Mouse (Mus musculus): ENCODE measurements at regions not wholly inside any gene's neighbourhood (a gene's known extent, or its start where the extent isn't known, plus 50 kb on each side); places are given as distances from the start of the nearest gene placed in this dataset.

DNA sequence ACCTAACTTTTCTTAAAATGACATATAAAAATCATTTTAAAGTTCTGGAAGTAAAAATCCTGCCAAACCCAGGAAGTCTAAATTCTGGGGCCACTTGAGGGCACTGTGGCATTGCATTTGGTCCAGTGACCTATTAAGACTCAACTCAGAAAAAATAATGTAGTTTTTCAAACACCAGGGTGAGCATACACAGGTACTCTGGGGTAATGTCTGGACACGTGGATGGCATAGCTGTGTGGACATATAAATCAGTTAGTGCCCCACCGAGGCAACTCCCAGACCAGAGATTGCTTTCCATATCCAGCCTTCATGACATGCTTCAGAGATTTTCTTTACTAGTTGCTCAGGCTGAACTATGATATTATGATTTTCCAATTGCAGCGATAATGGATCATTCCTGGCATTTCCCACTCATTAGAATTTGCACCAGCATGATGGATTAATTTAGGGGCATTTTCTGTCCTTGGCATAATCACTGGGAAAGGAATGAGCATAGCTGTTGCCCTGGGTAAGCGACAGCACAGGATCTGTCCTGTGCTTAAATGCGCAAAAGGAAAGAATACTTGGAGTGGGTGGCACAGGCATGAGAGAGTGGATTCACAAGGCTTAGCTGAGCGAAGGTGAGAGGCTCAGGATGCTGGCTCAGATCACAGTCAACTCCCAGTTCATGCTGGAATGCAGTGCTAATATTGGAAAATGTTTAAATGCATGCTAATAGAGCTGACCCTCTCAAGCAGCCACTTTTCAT is 1526.6 kb upstream of the Cdh8 start:
- Histone ChIP-seq H3K27me3 (ENCODE audit: insufficient read depth, low read length) (no peaks in the 10 kb centered on the region), H3K4me1 (ENCODE audit: insufficient read depth) (no peaks in the 10 kb centered on the region), H3K36me3 (replicated peaks; ENCODE audit: insufficient read depth, low read length) (no peaks in the 10 kb centered on the region), H3K27ac (ENCODE audit: low read depth) (no peak overlapping the region), H3K4me3 (ENCODE audit: low read depth, low read length) (no peak overlapping the region), H3K4me2 (ENCODE audit: low read depth, low read length) (no peak overlapping the region), H3K9me3 (ENCODE audit: low read length) (no peaks in the 10 kb centered on the region), H3K9ac (replicated peaks) (no peak overlapping the region)
- ATAC-seq (no peak), DNase-seq (no peak)
- 68% methylated on average over 6 of the region's 6 CpGs for WGBS (ENCODE audit: insufficient replicate concordance)
- TF ChIP-seq EP300 (IDR thresholded peaks at IDR 0.05; ENCODE audit: low read depth), result no peak
- TF ChIP-seq CTCF (IDR thresholded peaks at IDR 0.05; ENCODE audit: low read depth), result peak; percentile 20; the same call in 1 of the 2 replicates

DNA sequence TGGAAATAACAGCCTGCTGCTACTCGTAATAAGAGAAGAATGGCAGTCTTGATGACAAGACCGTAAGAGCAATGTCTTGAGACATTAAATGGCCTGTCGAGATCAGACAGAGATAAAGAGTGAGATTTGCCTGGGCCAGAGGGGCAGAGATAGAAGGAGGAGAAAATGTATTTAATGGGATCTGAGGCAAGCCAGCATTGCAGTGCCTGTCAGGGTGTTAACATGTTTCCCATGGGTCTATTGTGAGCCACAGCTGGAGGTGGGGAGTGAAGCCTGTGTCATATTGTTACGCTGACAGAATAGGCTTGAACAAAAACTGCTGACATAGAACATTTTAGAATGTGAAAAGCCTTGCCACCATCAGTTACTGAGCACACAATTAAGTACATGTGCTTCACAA is 1523.3 kb upstream of the Cdh8 start:
- DNase-seq (no peak), ATAC-seq (no peak)
- Histone ChIP-seq H3K4me2 (ENCODE audit: low read depth, low read length) (no peak overlapping the region), H3K36me3 (replicated peaks; ENCODE audit: insufficient read depth, low read length) (no peaks in the 10 kb centered on the region), H3K9ac (replicated peaks) (no peak overlapping the region), H3K9me3 (ENCODE audit: low read length) (no peaks in the 10 kb centered on the region), H3K4me1 (ENCODE audit: insufficient read depth) (no peaks in the 10 kb centered on the region), H3K4me3 (ENCODE audit: low read depth, low read length) (no peak overlapping the region), H3K27ac (ENCODE audit: low read depth) (no peak overlapping the region), H3K27me3 (ENCODE audit: insufficient read depth, low read length) (no peaks in the 10 kb centered on the region)
- WGBS (ENCODE audit: insufficient replicate concordance), result 62% methylated on average over 4 of the region's 4 CpGs
- TF ChIP-seq CTCF (IDR thresholded peaks at IDR 0.05; ENCODE audit: low read depth), result no peak
- no peak for TF ChIP-seq EP300 (IDR thresholded peaks at IDR 0.05; ENCODE audit: low read depth)

DNA sequence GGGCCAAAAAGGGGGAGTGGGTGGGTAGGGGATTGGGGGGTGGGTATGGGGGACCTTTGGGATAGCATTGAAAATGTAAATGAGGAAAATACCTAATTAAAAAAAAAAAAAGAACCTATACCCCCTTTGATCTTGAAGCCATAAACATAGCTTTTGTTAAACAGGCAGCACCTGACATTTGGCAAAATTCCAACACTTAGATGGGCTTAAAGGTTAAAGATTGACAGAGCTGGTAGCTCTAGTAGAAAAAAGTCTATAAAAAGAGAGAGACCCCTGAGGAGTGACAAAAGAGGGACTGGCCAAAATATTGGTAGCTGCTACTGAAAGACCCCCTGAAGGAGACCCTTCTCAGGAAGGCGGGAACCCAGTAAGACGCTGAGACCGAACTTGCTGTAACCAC is 1474.0 kb upstream of the Cdh8 start:
- H3K27ac ChIP-seq (ENCODE audit: low read depth), result no peak overlapping the region
- ATAC-seq, result no peak
- DNase-seq, result no peak

GRCm38 (mm10) chr8:100865624-100866023 is 1449.4 kb upstream of the Cdh8 start:
- no peak for TF ChIP-seq CTCF (IDR thresholded peaks at IDR 0.05; ENCODE audit: low read depth)
- no peak for TF ChIP-seq EP300 (IDR thresholded peaks at IDR 0.05; ENCODE audit: low read depth)
- H3K9me3 ChIP-seq (ENCODE audit: low read length), result no peaks in the 10 kb centered on the region
- H3K27ac ChIP-seq (ENCODE audit: low read depth), result no peak overlapping the region
- no peak for ATAC-seq
- no peaks in the 10 kb centered on the region for H3K36me3 ChIP-seq (replicated peaks; ENCODE audit: insufficient read depth, low read length)
- no peaks in the 10 kb centered on the region for H3K4me1 ChIP-seq (ENCODE audit: insufficient read depth)
- no peak overlapping the region for H3K4me2 ChIP-seq (ENCODE audit: low read depth, low read length)
- H3K4me3 ChIP-seq (ENCODE audit: low read depth, low read length), result no peak overlapping the region
- no peak for DNase-seq
- H3K9ac ChIP-seq (replicated peaks), result no peak overlapping the region
- H3K27me3 ChIP-seq (ENCODE audit: insufficient read depth, low read length), result no peaks in the 10 kb centered on the region
- WGBS (ENCODE audit: insufficient replicate concordance), result 71% methylated on average over 6 of the region's 6 CpGs

More for the DNA sequence above, 1474.0 kb upstream of the Cdh8 start:
- 60% methylated on average over 3 of the region's 3 CpGs for WGBS (ENCODE audit: insufficient replicate concordance)
- H3K9me3 ChIP-seq (ENCODE audit: low read length), result no peaks in the 10 kb centered on the region
- no peaks in the 10 kb centered on the region for H3K27me3 ChIP-seq (ENCODE audit: insufficient read depth, low read length)
- H3K4me2 ChIP-seq (ENCODE audit: low read depth, low read length), result no peak overlapping the region
- no peak overlapping the region for H3K9ac ChIP-seq (replicated peaks)
- no peak for TF ChIP-seq CTCF (IDR thresholded peaks at IDR 0.05; ENCODE audit: low read depth)
- no peak for TF ChIP-seq EP300 (IDR thresholded peaks at IDR 0.05; ENCODE audit: low read depth)
- no peaks in the 10 kb centered on the region for H3K4me1 ChIP-seq (ENCODE audit: insufficient read depth)
- no peaks in the 10 kb centered on the region for H3K36me3 ChIP-seq (replicated peaks; ENCODE audit: insufficient read depth, low read length)
- no peak overlapping the region for H3K4me3 ChIP-seq (ENCODE audit: low read depth, low read length)

- no peaks in the 10 kb centered on the region for H3K9me3 ChIP-seq (ENCODE audit: low read length)
- no peaks in the 10 kb centered on the region for H3K36me3 ChIP-seq (replicated peaks; ENCODE audit: insufficient read depth, low read length)
- peak; percentile 27 for DNase-seq
- H3K27me3 ChIP-seq (ENCODE audit: insufficient read depth, low read length), result no peaks in the 10 kb centered on the region
- TF ChIP-seq EP300 (IDR thresholded peaks at IDR 0.05; ENCODE audit: low read depth) (no peak), CTCF (IDR thresholded peaks at IDR 0.05; ENCODE audit: low read depth) (peak; percentile 73)
- H3K4me3 ChIP-seq (ENCODE audit: low read depth, low read length), result no peak overlapping the region
- ATAC-seq, result no peak
- H3K9ac ChIP-seq (replicated peaks), result no peak overlapping the region
- WGBS (ENCODE audit: insufficient replicate concordance), result 39% methylated on average over 2 of the region's 2 CpGs
- no peak overlapping the region for H3K27ac ChIP-seq (ENCODE audit: low read depth)
- H3K4me2 ChIP-seq (ENCODE audit: low read depth, low read length), result no peak overlapping the region
- H3K4me1 ChIP-seq (ENCODE audit: insufficient read depth), result no peaks in the 10 kb centered on the region
These were observed 1434.7 kb upstream of the Cdh8 start for GRCm38 (mm10) chr8:100850822-100851437.
